Mouse (Mus musculus) megakaryocyte progenitor cell, adult 5-6 weeks (primary cell): ENCODE measurements around the gene Kifc3. TPM values are rescaled to one million over a fixed set of nuclear protein-coding genes. Genes with fewer than 3 reads are reported as not detected.
"Not testable (repeated sequence)": the region's sequence is repeated elsewhere in the genome, so short reads cannot be mapped to it uniquely, and the experiment has no call there.

Source experiments
- ATAC-seq: replicated peaks from 2 replicates; pipeline ENCODE4 v1.8.0; 2016; ENCODE audit warnings: mild to moderate bottlenecking, moderate TSS enrichment, inconsistent platforms; ENCODE audit not compliant: poor library complexity
- total RNA-seq, 2 experiments: library from RNA; stranded (forward) in 1 of 2; stranded (reverse) in 1 of 2; fragments of 157-497, 149-512 nt in 1 of 2; fragments of 200-1000 nt in 1 of 2; gene quantifications; 2 replicates each; pipeline versions ENCODE4 v1.2.3 to v1.2.4; 2015 to 2017

Kifc3 gene
- total RNA-seq, 2 experiments from 2014 or later: 0.99 to 1.4 TPM

GRCm38 (mm10) chr8:95203326-95204038, 870 bp upstream of the Kifc3 start:
- peak; percentile 34 for ATAC-seq

- ATAC-seq: no peak
Observed at GRCm38 (mm10) chr8:95202056-95202570, 499 bp downstream of the Kifc3 start.

GRCm38 (mm10) chr8:95201491-95201890, 1.1 kb downstream of the Kifc3 start:
- ATAC-seq: no peak

GRCm38 (mm10) chr8:95200001-95200405, 2.6 kb downstream of the Kifc3 start:
- no peak for ATAC-seq

- peak; percentile 29; the same call in 1 of the 2 replicates for ATAC-seq
Observed at GRCm38 (mm10) chr8:95195728-95196127, 6.9 kb downstream of the Kifc3 start.

GRCm38 (mm10) chr8:95191497-95192175, 11.0 kb downstream of the Kifc3 start:
- no peak for ATAC-seq

- no peak for ATAC-seq
Observed at GRCm38 (mm10) chr8:95187579-95187978, 15.0 kb downstream of the Kifc3 start.

- no peak for ATAC-seq
Observed at GRCm38 (mm10) chr8:95185891-95186513, 16.6 kb downstream of the Kifc3 start.

- ATAC-seq: no peak
Observed at GRCm38 (mm10) chr8:95185104-95185503, 17.5 kb downstream of the Kifc3 start.

- ATAC-seq: no peak
Observed at GRCm38 (mm10) chr8:95184171-95184570, 18.4 kb downstream of the Kifc3 start.

GRCm38 (mm10) chr8:95181850-95182249, 20.8 kb downstream of the Kifc3 start:
- ATAC-seq: peak; percentile 66

GRCm38 (mm10) chr8:95178191-95178590, 24.4 kb downstream of the Kifc3 start:
- ATAC-seq: no peak

GRCm38 (mm10) chr8:95176985-95177384, 25.6 kb downstream of the Kifc3 start:
- ATAC-seq: no peak

- no peak for ATAC-seq
Observed at GRCm38 (mm10) chr8:95175808-95176207, 26.8 kb downstream of the Kifc3 start.

- ATAC-seq: no peak
Observed at GRCm38 (mm10) chr8:95175306-95175705, 27.3 kb downstream of the Kifc3 start.

- no peak for ATAC-seq
Observed at GRCm38 (mm10) chr8:95172433-95172832, 30.2 kb downstream of the Kifc3 start.

- ATAC-seq: no peak
Observed at GRCm38 (mm10) chr8:95167726-95168125, 34.9 kb downstream of the Kifc3 start.

- ATAC-seq: no peak
Observed at GRCm38 (mm10) chr8:95166400-95166799, 36.2 kb downstream of the Kifc3 start.

GRCm38 (mm10) chr8:95165923-95166322, 36.7 kb downstream of the Kifc3 start:
- peak; percentile 42; the same call in 1 of the 2 replicates for ATAC-seq

GRCm38 (mm10) chr8:95164469-95164868, 38.1 kb downstream of the Kifc3 start:
- ATAC-seq: no peak

- not testable (repeated sequence) for ATAC-seq
Observed at GRCm38 (mm10) chr8:95163969-95164368, 38.6 kb downstream of the Kifc3 start.

- ATAC-seq: no peak
Observed at GRCm38 (mm10) chr8:95162785-95163184, 39.8 kb downstream of the Kifc3 start.
